In genomic region chr1:86705461-86705860, GRCm38 (mm10) we compare ENCODE assay signal across 14 mouse cellular contexts. TPM values are rescaled to one million over a fixed set of nuclear protein-coding genes. Genes with fewer than 3 reads are reported as not detected.
DNase-seq lines count a peak whose midpoint lies in the region; ATAC-seq and TF ChIP-seq lines count a peak whose summit lies in the region.
"Had no signal": no experiment of that assay in that cellular context is flagged by ENCODE, and none has a peak within 500 bp of the region (broad histone marks: within the 10 kb centered on the region; RNA-seq: fewer than 3 reads in every experiment).

No protein-coding gene starts in this region.

- ATAC-seq in cerebellum, adult (ENCODE audit: insufficient number of reproducible peaks, low FRiP score, low TSS enrichment), result no peak
- no peak for ATAC-seq in megakaryocyte, adult 5-6 weeks (ENCODE audit: poor library complexity, severe bottlenecking)
- no peak for ATAC-seq in hindbrain, embryonic 15.5 days (ENCODE audit: low FRiP score, low read depth)

- H3K4me1 ChIP-seq in cerebellum, adult 2 months (ENCODE audit: control insufficient read depth, insufficient read depth, low read length), result peaks cover 5% of the 10 kb centered on the region; the same call in 1 of the 2 replicates
- H3K4me1 ChIP-seq in megakaryocyte, embryonic 14.5 days, result peaks cover 46% of the 10 kb centered on the region
- peaks cover 25% of the 10 kb centered on the region for H3K4me1 ChIP-seq in hindbrain, embryonic 15.5 days (replicated peaks)

- DNase-seq in cerebellum, adult 2 months, result peak; percentile 15 to 17
- DNase-seq in layer of hippocampus, adult 11-12 months (ENCODE audit: low spot score), result peak; percentile 44
- no peak for DNase-seq in layer of hippocampus, postnatal 25 days (ENCODE audit: extremely low spot score in 1 of 2, low spot score in 1 of 2)
- no peak for DNase-seq in gastrocnemius, postnatal 10 days
- DNase-seq: adrenal gland, postnatal 10 days; embryo, embryonic 11 days; thymus, postnatal 14 days had no signal

- no peaks in the 10 kb centered on the region for H3K27me3 ChIP-seq in cerebellum, adult 2 months (ENCODE audit: control insufficient read depth, insufficient read depth, low read length)
- no peaks in the 10 kb centered on the region for H3K27me3 ChIP-seq in megakaryocyte, embryonic 14.5 days (replicated peaks)
- H3K27me3 ChIP-seq in hindbrain, embryonic 15.5 days, result no peaks in the 10 kb centered on the region

- no peaks in the 10 kb centered on the region for H3K9me3 ChIP-seq in megakaryocyte, embryonic 14.5 days
- H3K9me3 ChIP-seq in hindbrain, embryonic 15.5 days, result no peaks in the 10 kb centered on the region

- H3K9ac ChIP-seq in hindbrain, embryonic 15.5 days, result no peak overlapping the region

- no peaks in the 10 kb centered on the region for H3K36me3 ChIP-seq in megakaryocyte, embryonic 14.5 days (replicated peaks; ENCODE audit: low read length)
- H3K36me3 ChIP-seq in hindbrain, embryonic 15.5 days, result no peaks in the 10 kb centered on the region

- WGBS in cerebellum, adult 2 months, result 59% methylated on average over 3 of the region's 3 CpGs
- WGBS in hindbrain, embryonic 15.5 days, result 88% methylated on average over 3 of the region's 3 CpGs

- H3K4me3 ChIP-seq in cerebellum, adult 2 months (replicated peaks; ENCODE audit: insufficient read depth, low read depth, low read length), result no peak overlapping the region
- peak overlapping the region; percentile 29 for H3K4me3 ChIP-seq in megakaryocyte, embryonic 14.5 days (replicated peaks)
- no peak overlapping the region for H3K4me3 ChIP-seq in hindbrain, embryonic 15.5 days

- no peak overlapping the region; the same call in 1 of the 2 replicates for H3K27ac ChIP-seq in cerebellum, adult 2 months (ENCODE audit: insufficient read depth, low read length)
- H3K27ac ChIP-seq in hindbrain, embryonic 15.5 days (replicated peaks), result no peak overlapping the region

- H3K4me2 ChIP-seq in hindbrain, embryonic 15.5 days, result peak overlapping the region; percentile 63; the same call in 1 of the 2 replicates
- H3K4me2 ChIP-seq: heart, embryonic 11.5 days had no signal

- TF ChIP-seq POLR2A in cerebellum, adult 2 months (IDR thresholded peaks at IDR 0.05; ENCODE audit: borderline replicate concordance, insufficient read depth, low read length), result no peak

- TF ChIP-seq CTCF in cerebellum, adult 2 months (IDR thresholded peaks at IDR 0.05; ENCODE audit: borderline replicate concordance, insufficient read depth, low read depth, low read length), result no peak

RNA-seq across cellular contexts. Expression of gene Dis3l2, which starts 1.9 kb away (rescaled TPM):
- polyA plus RNA-seq in cerebellum, adult 2 months (2012; rRNA removed), result 22.3 and 22.6 TPM in 2 replicates
- total RNA-seq in layer of hippocampus, postnatal 25 days (2021), result 10 to 100 TPM; 24.0 to 27.1 TPM
- polyA plus RNA-seq in megakaryocyte, embryonic 14.5 days (2012; ENCODE audit: insufficient read depth, low replicate concordance), result 7.1 TPM in 1 of 2 replicates, not detected in the other
- 6.7 and 9.8 TPM in 2 replicates for total RNA-seq in megakaryocyte, adult 5-6 weeks (2015)
- total RNA-seq in megakaryocyte, adult 5-6 weeks (2017), result 13.8 TPM in 2 replicates
- polyA plus RNA-seq in hindbrain, embryonic 15.5 days (2015; fragmentation: Nextera tagmentation; extraction: Ambion mirVana), result 38.1 and 38.9 TPM in 2 replicates
- 10 to 100 TPM; 14.5 to 16.9 TPM for total RNA-seq in gastrocnemius, postnatal 10 days (2021)

RNA-seq across cellular contexts. Expression of gene Nppc, which starts 35.1 kb away (rescaled TPM):
- polyA plus RNA-seq in cerebellum, adult 2 months (2012; rRNA removed), result 18.7 and 21.1 TPM in 2 replicates
- total RNA-seq in layer of hippocampus, postnatal 25 days (2021), result 1 to 10 TPM; 5.7 to 9.5 TPM
- 0.44 TPM in 1 of 2 replicates, not detected in the other for polyA plus RNA-seq in megakaryocyte, embryonic 14.5 days (2012; ENCODE audit: insufficient read depth, low replicate concordance)
- not detected in 2 replicates for total RNA-seq in megakaryocyte, adult 5-6 weeks (2015)
- not detected in 2 replicates for total RNA-seq in megakaryocyte, adult 5-6 weeks (2017)
- 18.6 and 24.8 TPM in 2 replicates for polyA plus RNA-seq in hindbrain, embryonic 15.5 days (2015; fragmentation: Nextera tagmentation; extraction: Ambion mirVana)
- total RNA-seq in gastrocnemius, postnatal 10 days (2021), result 1 to 10 TPM; 1.9 to 2.2 TPM
- total RNA-seq: hematopoietic stem cell, adult 5-6 weeks had no signal
- polyA plus RNA-seq: liver, embryonic 16.5 days had no signal

Comparison
In these comparisons a context has a peak if more than half of its experiments do, and no peak if none do; other contexts are left out.
1. DNase-seq: peak in cerebellum, adult 2 months (2 of 2) and layer of hippocampus, adult 11-12 months (single experiment); none in layer of hippocampus, postnatal 25 days (0 of 2) and gastrocnemius, postnatal 10 days (single experiment).